Mouse (Mus musculus) embryonic facial prominence, embryonic 11.5 days (tissue): Measurements from ENCODE around the gene Trim41. TPM values are rescaled to one million over a fixed set of nuclear protein-coding genes. Genes with fewer than 3 reads are reported as not detected.
"Not testable (repeated sequence)": the region's sequence is repeated elsewhere in the genome, so short reads cannot be mapped to it uniquely, and the experiment has no call there.

Source experiments
- ATAC-seq: fragments of 200-750 bp; cut with Nextera tagmentation; replicated peaks from 2 replicates; pipeline ENCODE4 v1.8.0; 2017; ENCODE audit warnings: low read depth; ENCODE audit not compliant: insufficient number of reproducible peaks, low FRiP score, low TSS enrichment
- DNase-seq: peaks from one replicate; pipeline ENCODE4 v3.0.0-alpha.2; 2015; ENCODE audit warnings: low spot score
- H3K27ac ChIP-seq: fragments of 300-500 bp; sonication (generic); replicated peaks from 2 replicates; pipeline ENCODE4 v1.5.1; 2014; ENCODE audit warnings: mild to moderate bottlenecking, low read depth, low read length, control low read depth
- H3K27me3 ChIP-seq: fragments of 300-500 bp; sonication (generic); 2 replicates; pipeline ENCODE4 v1.6.1; 2014; ENCODE audit warnings: mild to moderate bottlenecking, low read length, moderate library complexity, mixed read lengths; ENCODE audit not compliant: control insufficient read depth, insufficient read depth
- H3K36me3 ChIP-seq: fragments of 300-500 bp; sonication (generic); replicated peaks from 2 replicates; pipeline ENCODE4 v1.6.1; 2014; ENCODE audit warnings: low read depth, mild to moderate bottlenecking, low read length, moderate library complexity, mixed read lengths; ENCODE audit not compliant: control insufficient read depth, insufficient read depth
- H3K4me1 ChIP-seq: fragments of 300-500 bp; sonication (generic); 2 replicates; pipeline ENCODE4 v1.6.1; 2014; ENCODE audit warnings: low read length, mixed read lengths; ENCODE audit not compliant: control insufficient read depth, insufficient read depth
- H3K4me2 ChIP-seq: fragments of 300-500 bp; sonication (generic); 2 replicates; pipeline ENCODE4 v1.6.1; 2014; ENCODE audit warnings: low read depth, mild to moderate bottlenecking, control low read depth, low read length, moderate library complexity
- H3K4me3 ChIP-seq: fragments of 300-500 bp; sonication (generic); 2 replicates; pipeline ENCODE4 v1.5.1; 2014; ENCODE audit warnings: low read depth, low read length, control low read depth
- H3K9ac ChIP-seq: fragments of 300-500 bp; sonication (generic); replicated peaks from 2 replicates; pipeline ENCODE4 v1.6.1; 2014; ENCODE audit warnings: mild to moderate bottlenecking, control low read depth, low read length
- H3K9me3 ChIP-seq: fragments of 300-500 bp; sonication (generic); replicated peaks from 2 replicates; pipeline ENCODE4 v1.6.1; 2016; ENCODE audit warnings: mild to moderate bottlenecking, low read length, inconsistent platforms, mixed read lengths; ENCODE audit not compliant: control insufficient read depth
- WGBS: fragments of 180-500 bp; shearing (Covaris S2); extraction: QIAGEN DNeasy Blood & Tissue Kit; methylation state at CpG from one replicate; pipeline ENCODE4 v1.1.7; 2014; 5-methylcytosine and 5-hydroxymethylcytosine counted together
- polyA plus RNA-seq: library from polyadenylated mRNA; unstranded; fragments of >200 nt; fragmentation: Nextera tagmentation; extraction: Ambion mirVana; gene quantifications from 2 replicates; pipeline ENCODE4 v1.2.1, GENCODE M21; 2014

Trim41 gene
- polyA plus RNA-seq, 1 experiment from 2014 or later = 3.2 TPM

DNA sequence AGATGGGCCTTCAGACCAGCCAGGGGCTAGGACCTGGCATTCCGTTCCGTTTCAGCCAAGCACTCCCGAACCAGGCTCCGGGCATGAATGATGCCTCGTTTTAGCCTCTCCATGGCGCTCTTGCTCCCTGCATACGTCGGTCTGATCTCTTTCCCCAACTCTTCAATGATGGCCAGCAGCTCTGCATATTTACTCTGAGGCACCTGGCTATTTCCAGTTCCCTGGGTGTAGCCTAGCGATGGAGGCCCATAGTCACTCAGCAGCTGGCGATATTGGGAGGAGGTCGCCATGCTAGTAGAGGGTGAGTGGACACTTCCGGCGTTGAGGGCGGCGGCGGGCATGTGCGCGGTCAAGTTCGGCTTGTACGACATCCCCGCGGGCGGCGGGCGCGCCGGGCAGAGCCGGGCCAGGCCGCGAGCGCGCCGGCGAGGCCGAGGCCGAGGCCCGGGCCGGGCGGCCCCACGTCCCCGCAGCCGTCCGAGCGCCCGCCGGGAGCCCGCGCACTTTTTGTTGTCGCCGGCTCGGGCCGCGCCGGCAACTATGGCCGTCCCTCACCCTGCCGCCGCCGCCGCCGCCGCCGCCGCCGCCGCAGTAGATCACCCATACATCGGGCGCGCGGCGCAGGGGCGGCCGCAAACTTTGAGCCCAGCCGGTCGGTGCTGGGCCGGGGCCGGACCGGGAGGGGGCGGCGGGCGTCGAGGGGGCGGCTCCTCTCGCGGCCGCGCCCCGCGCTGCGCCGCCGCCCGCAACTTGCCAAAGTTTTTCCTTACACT is 9.0 kb upstream of the Trim41 start, which contains the start of the genes Trim7 and Gm12184:
Gene Trim7 (plus strand): TSS at position 162 of the 773 bp plus-strand sequence.
Gene Gm12184 (minus strand): TSS at position 677 of the 773 bp plus-strand sequence.
- H3K27me3 ChIP-seq = not testable (repeated sequence)

GRCm38 (mm10) chr11:48824311-48824830 is 7.2 kb upstream of the Trim41 start:
- H3K9ac ChIP-seq = peak overlapping the region; percentile 25; the same call in 1 of the 2 replicates
- H3K4me2 ChIP-seq = peak overlapping the region; percentile 67
- H3K4me1 ChIP-seq = no peaks in the 10 kb centered on the region
- H3K9me3 ChIP-seq = no peaks in the 10 kb centered on the region
- peaks cover 8% of the 10 kb centered on the region for H3K27me3 ChIP-seq
- DNase-seq (no peak), ATAC-seq (no peak)
- no peaks in the 10 kb centered on the region for H3K36me3 ChIP-seq
- 5% methylated on average over 22 of the region's 22 CpGs for WGBS
- no peak overlapping the region for H3K27ac ChIP-seq
- peak overlapping the region; percentile 33 for H3K4me3 ChIP-seq

More for the DNA sequence above, 9.0 kb upstream of the Trim41 start, which contains the start of the genes Trim7 and Gm12184:
- H3K4me2 ChIP-seq = peak within 1 kb of the TSS; percentile 43
- DNase-seq, H3K36me3 ChIP-seq, H3K9me3 ChIP-seq, H3K27ac ChIP-seq, H3K4me1 ChIP-seq: not testable (repeated sequence)
- WGBS = under 1% methylated on average over 28 of the region's 92 CpGs
- H3K9ac ChIP-seq = peak within 1 kb of the TSS; percentile 37; the same call in 1 of the 2 replicates
- ATAC-seq = peak; percentile 68
- peak within 1 kb of the TSS; percentile 40 for H3K4me3 ChIP-seq

- DNase-seq = peak; percentile 86
- Histone ChIP-seq H3K4me1 (no peaks in the 10 kb centered on the region), H3K27ac (no peak overlapping the region), H3K4me2 (peak overlapping the region; percentile 67), H3K36me3 (no peaks in the 10 kb centered on the region), H3K27me3 (peaks cover 8% of the 10 kb centered on the region), H3K9ac (peak overlapping the region; percentile 25; the same call in 1 of the 2 replicates), H3K4me3 (peak overlapping the region; percentile 33), H3K9me3 (no peaks in the 10 kb centered on the region)
- ATAC-seq = 0 out of 2 replicates have a peak, but pooled peaks have one; percentile 12
- WGBS = 0% methylated on average over 15 of the region's 15 CpGs
Observed at GRCm38 (mm10) chr11:48823536-48823972, 6.4 kb upstream of the Trim41 start.

- no peak for DNase-seq
- no peak for ATAC-seq
- Histone ChIP-seq H3K9ac (no peak overlapping the region), H3K4me1 (no peaks in the 10 kb centered on the region), H3K4me2 (peak overlapping the region; percentile 67), H3K27ac (no peak overlapping the region), H3K4me3 (peak overlapping the region; percentile 9; the same call in 1 of the 2 replicates), H3K27me3 (peaks cover 8% of the 10 kb centered on the region), H3K9me3 (no peaks in the 10 kb centered on the region), H3K36me3 (no peaks in the 10 kb centered on the region)
- 32% methylated on average over 14 of the region's 14 CpGs for WGBS
Observed at GRCm38 (mm10) chr11:48822768-48823512, 5.8 kb upstream of the Trim41 start.

DNA sequence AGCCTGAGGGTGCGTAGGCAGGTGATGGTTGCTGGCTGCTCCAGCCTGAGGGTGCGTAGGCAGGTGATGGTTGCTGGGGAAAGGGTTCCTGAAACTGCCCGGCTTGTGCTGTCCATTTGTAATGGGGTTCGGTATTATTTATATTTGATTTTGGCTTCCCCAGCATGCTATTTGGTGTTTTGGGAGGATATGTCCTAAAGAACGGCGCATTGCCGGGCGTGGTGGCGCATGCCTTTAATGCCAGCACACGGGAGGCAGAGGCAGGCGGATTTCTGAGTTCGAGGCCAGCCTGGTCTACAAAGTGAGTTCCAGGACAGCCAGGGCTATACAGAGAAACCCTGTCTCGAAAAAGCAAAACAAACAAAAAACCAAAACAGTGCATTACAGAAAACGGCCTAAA is 4.1 kb upstream of the Trim41 start:
- not testable (repeated sequence) for H3K9me3 ChIP-seq, H3K4me1 ChIP-seq, H3K9ac ChIP-seq, DNase-seq, ATAC-seq, H3K4me3 ChIP-seq, H3K36me3 ChIP-seq, H3K27me3 ChIP-seq, H3K4me2 ChIP-seq, H3K27ac ChIP-seq
- WGBS = 85% methylated on average over 14 of the region's 14 CpGs

DNA sequence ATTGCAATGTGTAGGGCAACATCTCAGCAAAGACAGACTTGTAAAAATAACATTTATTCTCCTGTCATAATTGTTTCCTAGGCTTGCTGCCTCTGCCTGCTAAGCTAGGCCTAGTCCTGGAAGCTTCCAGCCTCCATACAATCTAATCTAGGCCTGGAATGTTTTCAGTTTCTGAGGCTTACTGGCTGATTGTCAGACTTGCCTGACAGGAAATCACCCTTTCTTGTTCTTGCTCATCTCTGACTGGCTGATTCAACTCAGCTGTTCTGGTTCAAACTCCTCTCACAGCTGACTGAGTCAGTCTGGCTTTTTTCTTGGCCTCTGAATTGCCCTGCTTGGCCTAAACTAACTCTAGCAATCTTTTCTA is 3.1 kb upstream of the Trim41 start:
- no peaks in the 10 kb centered on the region for H3K4me1 ChIP-seq
- no peak overlapping the region for H3K4me2 ChIP-seq
- no peak for DNase-seq
- no peaks in the 10 kb centered on the region for H3K9me3 ChIP-seq
- no peak overlapping the region for H3K9ac ChIP-seq
- H3K4me3 ChIP-seq = no peak overlapping the region
- no peaks in the 10 kb centered on the region for H3K36me3 ChIP-seq
- no peak overlapping the region for H3K27ac ChIP-seq
- ATAC-seq = no peak
- H3K27me3 ChIP-seq = peaks cover 8% of the 10 kb centered on the region

DNA sequence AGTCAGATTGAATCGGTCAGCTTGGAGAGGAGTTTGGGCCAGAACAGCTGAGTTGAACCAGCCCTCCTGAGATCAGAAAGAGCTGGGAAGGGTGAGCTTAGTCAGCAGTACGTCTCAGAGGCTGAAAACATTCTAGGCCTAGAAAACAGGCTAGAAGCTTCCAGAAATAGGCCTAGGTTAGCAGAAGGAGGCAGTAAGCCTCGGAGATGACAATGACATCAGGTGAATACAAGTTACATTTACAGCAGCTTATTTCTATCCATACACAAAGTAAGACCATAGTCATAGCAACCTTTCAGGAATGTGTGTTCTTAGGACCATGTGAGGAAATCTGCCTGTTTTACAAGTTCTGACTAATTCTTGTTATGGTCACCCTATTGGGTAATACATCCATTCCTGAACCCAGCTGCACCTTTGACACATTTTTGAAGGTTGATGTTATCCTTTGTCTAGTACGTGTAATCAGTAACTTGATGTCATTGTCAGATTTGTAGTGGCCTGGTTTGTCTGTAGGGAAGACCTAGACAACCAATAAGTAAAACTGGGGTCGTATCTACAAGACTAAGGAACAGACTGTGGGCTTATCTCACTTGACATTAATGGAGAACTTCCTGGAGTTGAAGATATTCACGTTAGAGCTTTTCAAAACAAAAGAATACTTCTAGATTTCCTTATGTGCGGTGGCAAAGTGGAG is 2.6 kb upstream of the Trim41 start:
- H3K27ac ChIP-seq = no peak overlapping the region
- H3K4me3 ChIP-seq = no peak overlapping the region
- H3K9me3 ChIP-seq = no peaks in the 10 kb centered on the region
- no peak overlapping the region for H3K9ac ChIP-seq
- no peak overlapping the region for H3K4me2 ChIP-seq
- no peak for ATAC-seq
- H3K36me3 ChIP-seq = no peaks in the 10 kb centered on the region
- peaks cover 8% of the 10 kb centered on the region for H3K27me3 ChIP-seq
- no peak for DNase-seq
- 77% methylated on average over 7 of the region's 7 CpGs for WGBS
- no peaks in the 10 kb centered on the region for H3K4me1 ChIP-seq
